Mouse (Mus musculus) cortical plate, adult 2 months (tissue): ENCODE results near the gene Gm47996. TPM values are rescaled to one million over a fixed set of nuclear protein-coding genes. Genes with fewer than 3 reads are reported as not detected.

Experiments
- H3K27ac ChIP-seq: fragments of 200-500 bp; 2 replicates; pipeline ENCODE4 v1.5.1; 2012; ENCODE audit warnings: low read length, control low read depth, inconsistent platforms; ENCODE audit not compliant: insufficient read depth
- H3K4me1 ChIP-seq: fragments of 200-500 bp; 2 replicates; pipeline ENCODE4 v1.6.1; 2011; ENCODE audit warnings: low read length; ENCODE audit not compliant: control insufficient read depth, insufficient read depth
- H3K4me3 ChIP-seq: fragments of 200-500 bp; 2 replicates; pipeline ENCODE4 v1.5.1; 2011; ENCODE audit warnings: mild to moderate bottlenecking, low read length, control low read depth; ENCODE audit not compliant: insufficient read depth
- CTCF ChIP-seq: fragments of 200-500 bp; IDR thresholded peaks from 2 replicates; pipeline ENCODE4 v1.5.1; 2011; ENCODE audit warnings: mild to moderate bottlenecking, control low read depth, low read length; ENCODE audit not compliant: insufficient read depth; ENCODE audit errors: extremely low read depth
- POLR2A ChIP-seq: fragments of 200-500 bp; IDR thresholded peaks from 2 replicates; pipeline ENCODE4 v1.6.1; 2011; ENCODE audit warnings: mild to moderate bottlenecking, low read length, control low read depth; ENCODE audit not compliant: insufficient read depth; ENCODE audit errors: extremely low read depth
- polyA plus RNA-seq: library from polyadenylated mRNA; depleted of rRNA; stranded (reverse); fragments of >200 nt; gene quantifications from 2 replicates; pipeline ENCODE4 v1.2.3, GENCODE M21; 2012

The Gm47996 gene
- polyA plus RNA-seq, 1 experiment, result not detected

DNA sequence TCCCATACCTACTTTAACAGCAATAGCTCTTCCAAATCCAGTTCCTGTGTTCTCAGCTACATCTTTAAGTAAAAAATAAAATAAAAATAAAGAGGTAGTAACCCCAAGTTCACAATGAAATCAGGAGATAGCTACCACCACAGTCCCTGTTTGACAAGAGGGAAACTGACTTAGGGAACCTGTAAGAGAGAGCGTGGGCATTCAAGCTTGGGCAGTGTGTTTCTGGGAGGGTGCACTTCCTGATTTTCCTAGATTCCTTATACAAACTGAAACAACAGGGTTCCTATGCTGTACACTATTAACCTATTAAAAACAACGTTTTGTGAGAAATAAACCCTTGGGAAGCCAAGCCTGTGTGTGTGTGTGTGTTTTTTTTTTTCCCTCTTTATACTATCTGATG lies 4.9 kb downstream of the Gm47996 start:
- no peak overlapping the region for H3K27ac ChIP-seq
- H3K4me3 ChIP-seq, result no peak overlapping the region
- no peak for TF ChIP-seq POLR2A
- no peak for TF ChIP-seq CTCF
- no peaks in the 10 kb centered on the region for H3K4me1 ChIP-seq

- no peak for TF ChIP-seq POLR2A
- TF ChIP-seq CTCF, result no peak
- H3K4me3 ChIP-seq, result no peak overlapping the region
- no peaks in the 10 kb centered on the region for H3K4me1 ChIP-seq
- no peak overlapping the region for H3K27ac ChIP-seq
These were observed 6.1 kb downstream of the Gm47996 start for GRCm38 (mm10) chr1:151215985-151216384.

DNA sequence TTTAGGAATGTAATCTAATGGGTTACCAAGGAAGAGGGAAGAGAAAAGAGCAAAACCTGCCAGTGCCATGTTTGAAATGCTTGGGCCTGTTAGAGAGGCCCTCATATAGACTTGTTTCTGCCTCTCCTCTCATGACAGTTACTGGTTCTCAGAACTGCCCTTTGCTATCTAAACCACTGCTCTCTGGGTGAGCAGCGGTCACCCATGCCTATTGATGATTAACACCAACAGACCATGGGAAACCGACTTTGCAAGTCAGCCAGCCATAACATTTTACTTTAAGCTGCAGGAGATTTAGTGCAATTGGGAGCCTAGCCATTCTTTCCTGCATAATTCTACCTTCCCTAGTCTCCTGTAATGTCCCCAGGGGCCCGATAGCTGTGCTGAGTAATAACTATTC lies 6.5 kb downstream of the Gm47996 start:
- Histone ChIP-seq H3K4me1 (no peaks in the 10 kb centered on the region), H3K27ac (no peak overlapping the region), H3K4me3 (no peak overlapping the region)
- TF ChIP-seq CTCF, result no peak
- no peak for TF ChIP-seq POLR2A

DNA sequence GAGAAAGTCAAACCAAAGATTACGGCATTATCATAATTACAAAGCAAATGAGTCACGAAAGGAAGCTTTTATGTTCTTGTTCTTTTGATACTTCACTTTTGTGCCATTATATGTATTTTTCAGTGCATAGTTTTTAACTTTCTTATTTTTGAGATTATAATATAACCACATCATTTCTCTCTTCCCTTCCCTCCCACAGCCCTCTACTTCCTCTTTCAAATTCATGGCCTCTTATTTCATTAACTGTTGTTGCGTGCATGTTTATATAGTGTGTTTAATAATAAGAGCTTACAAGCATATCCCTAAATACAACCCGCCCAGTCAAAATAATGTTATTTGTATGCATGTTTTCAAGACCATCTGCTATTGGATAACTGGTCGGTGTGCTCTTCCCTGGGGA lies 9.1 kb downstream of the Gm47996 start:
- TF ChIP-seq POLR2A (no peak), CTCF (no peak)
- Histone ChIP-seq H3K4me3 (no peak overlapping the region), H3K4me1 (no peaks in the 10 kb centered on the region), H3K27ac (no peak overlapping the region)

- H3K4me1 ChIP-seq, result no peaks in the 10 kb centered on the region
- no peak overlapping the region for H3K27ac ChIP-seq
- no peak for TF ChIP-seq CTCF
- TF ChIP-seq POLR2A, result no peak
- H3K4me3 ChIP-seq, result no peak overlapping the region
These were observed 10.2 kb downstream of the Gm47996 start for GRCm38 (mm10) chr1:151220098-151220497.

DNA sequence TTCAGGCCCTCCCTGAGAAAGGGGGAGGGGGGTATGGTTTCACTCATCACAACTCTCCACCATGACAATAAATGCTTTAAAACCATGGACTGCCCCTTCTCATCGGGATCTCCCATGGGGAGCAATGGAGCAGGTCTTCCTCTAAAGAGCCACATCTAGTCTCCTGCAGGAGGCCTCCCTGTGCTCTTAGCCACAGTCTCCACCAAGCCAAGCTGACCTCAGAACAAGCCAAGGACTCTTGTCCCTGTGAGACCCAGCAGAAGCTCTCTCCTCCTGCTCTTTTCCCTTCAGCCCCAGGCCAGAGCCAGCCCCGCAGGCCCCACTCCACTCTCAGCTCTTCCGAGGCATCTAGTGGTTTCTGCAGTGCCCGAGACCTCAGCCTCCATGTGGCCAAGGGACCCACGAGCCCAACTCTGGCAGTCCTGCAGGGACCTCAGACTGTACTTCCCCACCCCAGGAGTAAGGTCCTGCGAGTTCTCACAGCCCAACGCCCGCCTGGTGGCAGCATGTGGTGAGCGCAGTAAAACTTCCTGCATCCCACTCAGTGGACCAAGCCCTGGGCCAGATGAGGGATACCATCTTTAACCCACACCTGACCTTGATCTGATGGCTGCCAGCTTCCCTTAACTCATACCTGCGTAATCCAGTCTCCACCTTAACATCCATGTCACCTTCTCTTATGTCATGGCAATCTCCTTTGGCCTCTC lies 12.8 kb downstream of the Gm47996 start:
- Histone ChIP-seq H3K4me3 (no peak overlapping the region), H3K4me1 (no peaks in the 10 kb centered on the region), H3K27ac (no peak overlapping the region)
- TF ChIP-seq POLR2A (no peak), CTCF (no peak)

DNA sequence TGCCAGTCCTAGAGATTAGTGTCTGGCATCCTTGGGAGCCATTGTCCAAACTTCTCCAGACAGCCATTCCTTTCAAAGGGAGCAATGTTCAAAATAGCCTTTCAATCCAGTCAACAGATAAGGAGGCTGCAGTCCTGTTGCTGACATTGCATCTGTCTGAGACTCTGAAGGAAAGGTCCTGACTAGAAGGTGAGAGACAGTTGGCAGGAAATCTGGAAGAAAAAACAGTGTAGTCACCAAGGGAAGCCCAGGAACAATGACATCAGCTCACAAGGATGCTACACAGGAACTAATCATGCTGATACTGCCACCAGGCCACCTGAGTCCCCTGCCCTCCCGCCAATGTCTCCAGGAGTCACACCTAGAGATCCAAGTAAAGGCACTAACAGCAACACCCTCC lies 13.4 kb downstream of the Gm47996 start:
- H3K4me1 ChIP-seq, result no peaks in the 10 kb centered on the region
- TF ChIP-seq POLR2A (no peak), CTCF (no peak)
- H3K4me3 ChIP-seq, result no peak overlapping the region
- H3K27ac ChIP-seq, result no peak overlapping the region

DNA sequence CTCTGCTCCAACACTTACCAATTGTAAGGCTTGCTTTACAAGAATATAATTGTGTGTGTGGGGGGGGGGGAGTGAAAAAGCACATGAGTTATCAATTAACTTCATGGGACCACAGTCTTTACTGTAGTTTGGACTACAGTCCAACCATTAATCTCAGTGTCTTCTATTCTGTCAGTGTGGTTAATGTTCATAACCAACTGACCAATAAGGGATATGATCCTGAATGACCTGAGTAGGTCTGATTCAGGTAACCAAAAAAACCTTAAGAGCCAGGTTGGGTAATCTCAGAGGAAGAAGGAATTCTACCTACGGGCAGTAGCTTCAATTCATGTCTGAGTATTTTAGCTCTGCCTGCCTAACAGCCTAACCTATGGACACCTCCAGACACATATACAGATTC lies 14.6 kb downstream of the Gm47996 start:
- no peaks in the 10 kb centered on the region for H3K4me1 ChIP-seq
- H3K4me3 ChIP-seq, result no peak overlapping the region
- no peak overlapping the region for H3K27ac ChIP-seq
- TF ChIP-seq CTCF (no peak), POLR2A (no peak)

- Histone ChIP-seq H3K4me3 (no peak overlapping the region), H3K27ac (no peak overlapping the region), H3K4me1 (no peaks in the 10 kb centered on the region)
- TF ChIP-seq CTCF, result no peak
- no peak for TF ChIP-seq POLR2A
These were observed 17.6 kb downstream of the Gm47996 start for GRCm38 (mm10) chr1:151227506-151227905.

DNA sequence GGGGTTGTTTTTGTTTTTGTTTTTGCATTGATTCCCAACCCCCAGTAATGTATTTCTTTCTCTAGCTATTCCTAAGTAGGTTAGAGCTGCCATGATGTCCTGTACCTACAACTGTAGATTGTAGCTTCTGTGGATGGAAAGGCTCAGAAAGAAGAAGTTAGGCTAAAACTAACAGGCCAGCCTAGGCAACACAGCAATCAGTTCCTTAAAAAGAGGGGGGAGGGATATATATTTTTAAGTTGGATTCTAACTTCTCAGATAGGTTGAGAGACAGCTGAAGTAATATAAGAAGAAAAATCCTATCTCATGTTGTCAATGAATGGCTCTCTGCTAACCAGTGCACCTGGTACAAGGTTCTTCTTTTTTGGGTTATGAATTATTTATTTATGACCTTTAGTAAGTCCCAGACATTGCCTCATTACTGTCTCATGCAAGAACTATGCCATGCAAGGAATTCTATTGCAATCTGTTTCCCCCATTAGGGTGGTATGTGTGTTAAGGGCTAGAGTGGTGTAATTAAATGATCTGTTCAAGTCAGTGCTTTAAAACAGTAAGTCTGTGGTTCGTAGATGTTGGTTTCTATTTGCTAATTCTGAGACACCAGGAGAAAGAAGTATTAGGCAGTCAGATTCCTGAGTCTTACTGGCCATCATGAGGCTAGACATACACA lies 18.5 kb downstream of the Gm47996 start:
- no peaks in the 10 kb centered on the region for H3K4me1 ChIP-seq
- no peak for TF ChIP-seq POLR2A
- TF ChIP-seq CTCF, result no peak
- no peak overlapping the region for H3K27ac ChIP-seq
- no peak overlapping the region for H3K4me3 ChIP-seq

DNA sequence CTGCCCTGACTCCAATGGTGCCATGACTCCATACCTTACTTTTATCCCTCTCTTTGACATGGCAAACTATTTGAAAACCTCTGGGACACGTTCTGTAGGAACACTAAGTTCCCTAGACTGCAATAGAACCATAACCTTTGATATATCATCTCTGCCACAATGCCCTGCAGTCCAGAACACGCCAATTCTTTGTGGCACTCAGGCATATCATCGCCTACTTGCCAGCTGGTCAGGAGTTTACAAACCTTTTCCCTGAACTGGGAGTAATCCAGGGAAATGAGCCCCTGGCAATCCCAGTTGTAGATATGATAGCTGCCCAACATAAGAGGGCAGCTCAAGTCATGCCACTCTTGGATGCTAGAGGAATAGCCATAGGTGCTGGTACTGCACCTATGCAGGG lies 22.4 kb downstream of the Gm47996 start:
- H3K4me3 ChIP-seq, result no peak overlapping the region
- H3K4me1 ChIP-seq, result no peaks in the 10 kb centered on the region
- H3K27ac ChIP-seq, result no peak overlapping the region
- no peak for TF ChIP-seq CTCF
- TF ChIP-seq POLR2A, result no peak
